9 mouse cellular contexts compared by ENCODE assay signal in genomic region chr10:5639112-5639511, GRCm38 (mm10). TPM values are rescaled to one million over a fixed set of nuclear protein-coding genes. Genes with fewer than 3 reads are reported as not detected.
DNase-seq lines count a peak whose midpoint lies in the region; ATAC-seq and TF ChIP-seq lines count a peak whose summit lies in the region.
"Had no signal": no experiment of that assay in that cellular context is flagged by ENCODE, and none has a peak within 500 bp of the region (broad histone marks: within the 10 kb centered on the region; RNA-seq: fewer than 3 reads in every experiment).

TSS of gene Vip (plus strand) at chr10:5639218.

- TF ChIP-seq POLR2A in thymus, adult 2 months (IDR thresholded peaks at IDR 0.05; ENCODE audit: control insufficient read depth, extremely low read depth, insufficient read depth, low read length, poor library complexity) = no peak

- H3K9me3 ChIP-seq in limb, embryonic 11.5 days (ENCODE audit: control insufficient read depth, low read length) = no peaks in the 10 kb centered on the region
- H3K9me3 ChIP-seq: liver, embryonic 15.5 days had no signal

- ATAC-seq in limb, embryonic 11.5 days (ENCODE audit: insufficient number of reproducible peaks, low FRiP score, low TSS enrichment, low read depth) = no peak

- DNase-seq in left cerebral cortex, adult 18-20 months (ENCODE audit: low spot score in 2 of 2) = no peak
- no peak for DNase-seq in left cerebral cortex, adult 11 months (ENCODE audit: low spot score)
- peak; percentile 59 for DNase-seq in adipocyte (ENCODE audit: low spot score)
- DNase-seq in embryo, embryonic 11.5 days (ENCODE audit: low read depth, low spot score) = peak; percentile 38
- DNase-seq in limb, embryonic 11.5 days (ENCODE audit: low spot score) = peak; percentile 79
- DNase-seq in urinary bladder, postnatal 36 days (ENCODE audit: low spot score in 2 of 2) = no peak
- no peak for DNase-seq in cerebellum, postnatal 4 days (ENCODE audit: low spot score in 2 of 2)
- no peak for DNase-seq in thymus, adult 2 months

- no peak within 1 kb of the TSS for H3K27ac ChIP-seq in limb, embryonic 11.5 days (replicated peaks; ENCODE audit: low read depth, low read length)
- H3K27ac ChIP-seq in thymus, adult 2 months (ENCODE audit: control insufficient read depth, insufficient read depth, low read length) = no peak within 1 kb of the TSS
- H3K27ac ChIP-seq: liver, embryonic 15.5 days had no signal

- no peaks in the 10 kb centered on the region for H3K4me1 ChIP-seq in limb, embryonic 11.5 days (ENCODE audit: control insufficient read depth, insufficient read depth, low read length)
- H3K4me1 ChIP-seq in thymus, adult 2 months (replicated peaks; ENCODE audit: control insufficient read depth, insufficient read depth, low read length) = no peaks in the 10 kb centered on the region
- H3K4me1 ChIP-seq: liver, embryonic 15.5 days had no signal

- no peaks in the 10 kb centered on the region for H3K27me3 ChIP-seq in limb, embryonic 11.5 days (ENCODE audit: control insufficient read depth, insufficient read depth, low read length)
- no peaks in the 10 kb centered on the region for H3K27me3 ChIP-seq in thymus, adult 2 months (ENCODE audit: control insufficient read depth, insufficient read depth, low read length)
- H3K27me3 ChIP-seq: liver, embryonic 15.5 days had no signal

- 31% methylated on average over 8 of the region's 8 CpGs for WGBS in limb, embryonic 11.5 days
- WGBS in thymus, adult 2 months = 30% methylated on average over 8 of the region's 8 CpGs

- no peak for TF ChIP-seq CTCF in thymus, adult 2 months (IDR thresholded peaks at IDR 0.05; ENCODE audit: borderline replicate concordance, control insufficient read depth, extremely low read depth, insufficient read depth, low read length, poor library complexity)

- H3K36me3 ChIP-seq in limb, embryonic 11.5 days (ENCODE audit: control insufficient read depth, insufficient read depth, low read length) = no peaks in the 10 kb centered on the region
- no peaks in the 10 kb centered on the region for H3K36me3 ChIP-seq in thymus, adult 2 months (ENCODE audit: control insufficient read depth, insufficient read depth, low read length)
- H3K36me3 ChIP-seq: liver, embryonic 15.5 days had no signal

- no peak within 1 kb of the TSS for H3K9ac ChIP-seq in limb, embryonic 11.5 days (ENCODE audit: low read length)
- H3K9ac ChIP-seq: liver, embryonic 15.5 days had no signal

- H3K4me2 ChIP-seq in limb, embryonic 11.5 days (ENCODE audit: low read depth, severe bottlenecking) = no peak within 1 kb of the TSS
- H3K4me2 ChIP-seq: liver, embryonic 15.5 days had no signal

- no peak within 1 kb of the TSS for H3K4me3 ChIP-seq in limb, embryonic 11.5 days (ENCODE audit: low read depth, low read length)
- no peak within 1 kb of the TSS for H3K4me3 ChIP-seq in thymus, adult 2 months (ENCODE audit: control insufficient read depth, insufficient read depth, low read length)
- H3K4me3 ChIP-seq: liver, embryonic 15.5 days had no signal

RNA-seq across cellular contexts. Expression of gene Vip, which starts in this region (rescaled TPM):
- total RNA-seq in left cerebral cortex, adult 18-20 months (2021) = 10 to 100 TPM; 52.8 to 74.8 TPM
- polyA plus RNA-seq in limb, embryonic 11.5 days (2014; fragmentation: Nextera tagmentation; extraction: Ambion mirVana) = not detected in 2 replicates
- polyA plus RNA-seq in thymus, adult 2 months (2012; rRNA removed) = 0.05 and 0.19 TPM in 2 replicates

Comparison
In these comparisons a context has a peak if more than half of its experiments do, and no peak if none do; other contexts are left out.
1. Peak in DNase-seq in limb, embryonic 11.5 days; RNA of the gene not detected or under 1 TPM.
2. DNase-seq: peak in adipocyte (single experiment) and embryo, embryonic 11.5 days (single experiment); none in left cerebral cortex, adult 18-20 months (0 of 2), left cerebral cortex, adult 11 months (single experiment), urinary bladder, postnatal 36 days (0 of 2), cerebellum, postnatal 4 days (0 of 2) and thymus, adult 2 months (single experiment).